Mouse (Mus musculus) thymus, postnatal 25 days (tissue): Measurements from ENCODE around the gene Csk.

Source experiments
- DNase-seq: peaks from one replicate; pipeline ENCODE4 v3.0.0; 2022

The Csk gene

GRCm38 (mm10) chr9:57653283-57653682 lies at the start of gene Csk:
Gene Csk, minus strand, starts transcription at chr9:57653631.
- peak; percentile 30 for DNase-seq

GRCm38 (mm10) chr9:57698466-57699150 lies 45.2 kb upstream of the Csk start:
- DNase-seq = no peak

- DNase-seq = no peak
Observed at GRCm38 (mm10) chr9:57697380-57697779, 43.9 kb upstream of the Csk start.

- peak; percentile 9 for DNase-seq
Observed at GRCm38 (mm10) chr9:57696380-57697285, 43.2 kb upstream of the Csk start.

- no peak for DNase-seq
Observed at GRCm38 (mm10) chr9:57694108-57694507, 40.7 kb upstream of the Csk start.

- no peak for DNase-seq
Observed at GRCm38 (mm10) chr9:57688606-57689005, 35.2 kb upstream of the Csk start.

- DNase-seq = peak; percentile 37
Observed at GRCm38 (mm10) chr9:57688158-57688557, 34.7 kb upstream of the Csk start.

- DNase-seq = no peak
Observed at GRCm38 (mm10) chr9:57687751-57688150, 34.3 kb upstream of the Csk start, which contains the start of gene Cyp1a1. Gene Cyp1a1, plus strand, starts transcription at chr9:57687928.

- no peak for DNase-seq
Observed at GRCm38 (mm10) chr9:57686011-57686410, 32.6 kb upstream of the Csk start.

GRCm38 (mm10) chr9:57683520-57683919 lies 30.1 kb upstream of the Csk start, which contains the start of gene Cyp1a2:
Gene Cyp1a2, minus strand, starts transcription at chr9:57683703.
- DNase-seq = no peak

GRCm38 (mm10) chr9:57681411-57681810 lies 28.0 kb upstream of the Csk start:
- DNase-seq = no peak

GRCm38 (mm10) chr9:57671500-57671899 lies 18.1 kb upstream of the Csk start:
- DNase-seq = no peak

- DNase-seq = no peak
Observed at GRCm38 (mm10) chr9:57671037-57671436, 17.6 kb upstream of the Csk start.

GRCm38 (mm10) chr9:57669566-57669965 lies 16.1 kb upstream of the Csk start:
- DNase-seq = no peak

GRCm38 (mm10) chr9:57668277-57668676 lies 14.8 kb upstream of the Csk start:
- DNase-seq = no peak

- DNase-seq = no peak
Observed at GRCm38 (mm10) chr9:57667817-57668216, 14.4 kb upstream of the Csk start.

- DNase-seq = peak; percentile 59
Observed at GRCm38 (mm10) chr9:57667136-57667535, 13.7 kb upstream of the Csk start.

GRCm38 (mm10) chr9:57666536-57666935 lies 13.1 kb upstream of the Csk start:
- DNase-seq = peak; percentile 43

GRCm38 (mm10) chr9:57664616-57665015 lies 11.2 kb upstream of the Csk start:
- DNase-seq = no peak

GRCm38 (mm10) chr9:57661552-57661951 lies 8.1 kb upstream of the Csk start:
- DNase-seq = no peak

GRCm38 (mm10) chr9:57660501-57660900 lies 7.1 kb upstream of the Csk start:
- peak; percentile 19 for DNase-seq

GRCm38 (mm10) chr9:57659774-57660173 lies 6.3 kb upstream of the Csk start:
- peak; percentile 84 for DNase-seq

- DNase-seq = peak; percentile 21
Observed at GRCm38 (mm10) chr9:57658970-57659369, 5.5 kb upstream of the Csk start.

GRCm38 (mm10) chr9:57657843-57658242 lies 4.4 kb upstream of the Csk start:
- DNase-seq = peak; percentile 2
